Mouse (Mus musculus) ES-E14 (cell line): ENCODE measurements around the gene Arntl.

Experiments used
- CHD2 ChIP-seq: IDR thresholded peaks from 2 replicates; pipeline ENCODE4 v1.6.1; 2014; ENCODE audit warnings: mild to moderate bottlenecking, low read depth, low read length, inconsistent platforms
- HCFC1 ChIP-seq: IDR thresholded peaks from 2 replicates; pipeline ENCODE4 v1.6.1; 2012; ENCODE audit warnings: low read length, inconsistent platforms, borderline replicate concordance; ENCODE audit not compliant: insufficient read depth
- MAFK ChIP-seq: IDR thresholded peaks from 2 replicates; pipeline ENCODE4 v1.6.1; 2014; ENCODE audit warnings: mild to moderate bottlenecking, low read depth, low read length, inconsistent platforms; ENCODE audit not compliant: insufficient read depth
- ZC3H11A ChIP-seq: IDR thresholded peaks from 2 replicates; pipeline ENCODE4 v1.6.1; 2012; ENCODE audit warnings: low read depth, mild to moderate bottlenecking, inconsistent platforms, low read length, borderline replicate concordance
- ZNF384 ChIP-seq: IDR thresholded peaks from 2 replicates; pipeline ENCODE4 v1.6.1; 2012; ENCODE audit warnings: low read depth, low read length, inconsistent platforms

- TF ChIP-seq HCFC1: no peak
- TF ChIP-seq CHD2: no peak
- TF ChIP-seq ZC3H11A: no peak
- no peak for TF ChIP-seq MAFK
- TF ChIP-seq ZNF384: no peak
Measured at GRCm38 (mm10) chr7:113347694-113348093, 140.4 kb downstream of the Arntl start.
